Mouse (Mus musculus) bone marrow macrophage, adult 2 months (primary cell): ENCODE data around the gene Msmb.

Experiments
- CTCF ChIP-seq: IDR thresholded peaks from 2 replicates; pipeline ENCODE4 v1.5.1; 2012; ENCODE audit warnings: low read depth, mild to moderate bottlenecking, low read length, moderate library complexity
- POLR2A ChIP-seq: IDR thresholded peaks from 2 replicates; pipeline ENCODE4 v1.6.1; 2012; ENCODE audit warnings: mild to moderate bottlenecking, low read depth, low read length, borderline replicate concordance

- TF ChIP-seq CTCF (no peak), POLR2A (no peak)
Observed at GRCm38 (mm10) chr14:32164173-32165051, 22.6 kb downstream of the Msmb start.
